Mouse (Mus musculus): ENCODE measurements around the gene Lingo4. TPM values are rescaled to one million over a fixed set of nuclear protein-coding genes. Genes with fewer than 3 reads are reported as not detected.
A peak's percentile ranks its signal among the peaks of the same experiment; 100 is the strongest.

Lingo4 gene
- total RNA-seq, 1 experiment from 2014 or later = not detected

DNA sequence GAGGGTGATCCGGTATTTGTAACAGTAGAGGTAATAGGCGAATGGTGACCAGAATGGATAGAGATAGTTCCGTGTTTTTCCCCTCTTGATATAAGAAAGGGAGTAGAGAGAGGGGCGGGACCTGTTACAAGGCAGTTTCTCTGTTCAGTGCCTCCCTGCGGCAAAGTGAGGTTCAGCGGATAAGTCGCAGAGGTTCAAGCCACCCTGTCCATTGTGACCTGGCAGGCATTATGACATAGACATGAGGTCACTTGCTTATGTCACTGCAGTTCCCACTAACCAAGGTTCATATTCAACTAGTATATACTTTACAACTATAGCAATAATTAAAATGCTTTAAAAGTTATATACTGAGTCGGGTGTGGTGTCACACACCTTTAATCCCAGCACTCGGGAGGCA, 38.1 kb downstream of the Lingo4 start:
- no peak for ATAC-seq (replicated peaks; ENCODE audit: insufficient number of reproducible peaks, low FRiP score, low TSS enrichment, poor library complexity, severe bottlenecking)

GRCm38 (mm10) chr3:94441182-94441581, 42.9 kb downstream of the Lingo4 start:
- no peak for ATAC-seq (replicated peaks; ENCODE audit: insufficient number of reproducible peaks, low FRiP score, low TSS enrichment, poor library complexity, severe bottlenecking)

DNA sequence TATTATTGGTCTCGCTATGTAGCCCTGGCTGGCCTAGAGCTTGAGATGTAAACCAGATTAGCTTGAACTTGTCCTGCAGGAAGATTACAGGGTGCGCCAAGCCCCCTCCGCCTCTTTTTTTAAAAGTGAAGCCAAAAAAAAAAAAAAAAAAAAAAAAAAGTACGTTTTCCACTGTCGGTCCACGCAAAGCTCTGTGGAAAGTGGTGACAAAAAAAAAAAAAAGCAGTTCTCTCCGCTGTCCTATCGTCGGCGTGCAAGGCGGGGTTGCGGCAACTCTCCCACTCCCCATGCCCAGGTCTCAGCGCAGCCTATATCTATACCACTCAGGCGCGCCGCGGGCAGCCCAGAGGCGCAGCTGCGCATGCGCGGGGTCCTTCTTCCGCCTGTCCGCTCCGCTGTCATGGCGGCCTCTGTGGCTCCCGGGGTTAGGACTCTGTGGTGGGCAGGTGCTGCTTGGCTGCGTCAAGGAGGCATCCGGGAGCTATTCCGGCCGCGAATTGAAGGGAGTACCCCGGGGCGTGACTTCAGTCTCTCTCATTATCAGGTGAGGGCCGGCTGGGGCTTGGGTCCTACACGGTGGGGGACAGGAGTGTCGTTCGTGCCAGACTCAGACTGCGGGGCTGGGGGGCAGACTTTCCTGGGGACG, 44.8 kb downstream of the Lingo4 start, which contains the start of gene Mrpl9:
TSS of gene Mrpl9 (plus strand) at position 368 of the 646 bp plus-strand sequence.
- ATAC-seq (replicated peaks; ENCODE audit: insufficient number of reproducible peaks, low FRiP score, low TSS enrichment, poor library complexity, severe bottlenecking) = peak; percentile 83

GRCm38 (mm10) chr3:94443597-94443964, 45.3 kb downstream of the Lingo4 start, which contains the start of gene Oaz3:
Gene Oaz3 (minus strand): TSS chr3:94443915.
- 0 out of 2 replicates have a peak, but pooled peaks have one; percentile 13 for ATAC-seq (replicated peaks; ENCODE audit: insufficient number of reproducible peaks, low FRiP score, low TSS enrichment, poor library complexity, severe bottlenecking)

DNA sequence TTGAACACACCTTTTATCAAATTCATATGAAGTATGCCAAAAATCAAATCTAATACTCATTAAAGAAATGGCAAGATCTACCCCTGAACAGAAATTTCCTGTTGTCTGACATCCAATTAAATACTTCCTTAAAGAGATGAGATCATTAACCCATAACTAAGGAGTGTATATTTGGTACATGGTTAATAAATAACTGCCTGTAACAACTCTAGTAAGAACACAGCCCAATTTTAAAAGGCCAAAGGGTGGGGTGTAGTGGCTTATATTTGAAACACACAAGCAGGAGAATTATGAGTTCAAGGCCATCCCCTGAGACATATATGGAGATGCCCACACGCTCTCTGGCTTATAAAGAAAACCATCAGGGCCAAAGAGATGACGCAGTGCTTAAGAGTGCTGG, 51.1 kb downstream of the Lingo4 start:
- ATAC-seq (replicated peaks; ENCODE audit: insufficient number of reproducible peaks, low FRiP score, low TSS enrichment, poor library complexity, severe bottlenecking) = no peak

Other genes with a start within 250 kb of the Lingo4 start
- not detected in 3 replicates for gene Gm10696, start 220.3 kb upstream of the Lingo4 start, total RNA-seq (2017)
- gene Gm5286, start 201.8 kb upstream of the Lingo4 start, total RNA-seq (2017) = not detected in 3 replicates
- gene Gm4778, start 134.5 kb upstream of the Lingo4 start, total RNA-seq (2017) = not detected in 3 replicates
- gene Them4, start 88.4 kb upstream of the Lingo4 start, total RNA-seq (2017) = 1.9 to 5.4 TPM (median 3.7 TPM) in 3 replicates
- gene Them5, start 56.4 kb upstream of the Lingo4 start, total RNA-seq (2017) = not detected in 3 replicates
- not detected in 3 replicates for gene C2cd4d, start 36.1 kb upstream of the Lingo4 start, total RNA-seq (2017)
- gene Rorc, start 25.7 kb upstream of the Lingo4 start, total RNA-seq (2017) = 0.38 TPM in 1 of 3 replicates, not detected in the others
- gene Tdrkh, start 14.8 kb downstream of the Lingo4 start, total RNA-seq (2017) = 1.2 to 4.4 TPM (median 2.8 TPM) in 3 replicates
- 54.6 to 77.8 TPM (median 70.4 TPM) in 3 replicates for gene Mrpl9, start 44.8 kb downstream of the Lingo4 start, total RNA-seq (2017)
- 0.43 TPM in 1 of 3 replicates, not detected in the others for gene Oaz3, start 45.4 kb downstream of the Lingo4 start, total RNA-seq (2017)
- gene Celf3, start 79.8 kb downstream of the Lingo4 start, total RNA-seq (2017) = 0.19 TPM in 1 of 3 replicates, not detected in the others
- gene Riiad1, start 81.8 kb downstream of the Lingo4 start, total RNA-seq (2017) = 1.8 to 2.2 TPM in 2 of 3 replicates, not detected in the other
- gene Snx27, start 184.2 kb downstream of the Lingo4 start, total RNA-seq (2017) = 28.7 to 47.9 TPM (median 47.5 TPM) in 3 replicates
- gene Gm10972, start 244.6 kb downstream of the Lingo4 start, total RNA-seq (2017) = not detected in 3 replicates

Data from monocyte, adult 5-6 weeks (primary cell).